Mouse (Mus musculus) retina, adult 2 months (tissue): ENCODE results near the gene Pa2g4.
"Not testable (repeated sequence)": the region's sequence is repeated elsewhere in the genome, so short reads cannot be mapped to it uniquely, and the experiment has no call there.

ENCODE experiments used
- DNase-seq: peaks from one replicate; pipeline ENCODE4 v3.0.0-alpha.2; 2012; ENCODE audit warnings: low read depth, low spot score

Gene Pa2g4

GRCm38 (mm10) chr10:128578330-128578729, 12.5 kb upstream of the Pa2g4 start:
- no peak for DNase-seq

DNA sequence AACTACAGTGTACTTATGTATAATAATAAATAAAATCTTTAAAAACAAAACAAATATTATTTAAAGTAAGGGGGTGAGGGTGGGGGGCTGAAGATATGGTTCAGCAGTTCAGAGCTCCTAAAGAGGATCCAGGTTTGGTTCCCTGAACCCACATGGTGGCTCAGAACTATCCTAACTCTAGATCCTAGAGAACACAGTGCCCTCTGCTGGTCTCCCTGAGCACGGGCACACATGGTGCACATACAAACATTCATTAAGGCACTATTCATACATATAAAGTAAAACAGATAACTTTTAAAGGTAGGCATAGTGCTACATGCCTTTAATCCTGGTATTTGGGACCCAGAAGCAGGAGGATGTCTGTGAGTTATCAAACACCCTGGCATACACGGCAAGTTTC, 9.3 kb upstream of the Pa2g4 start:
- DNase-seq: no peak

DNA sequence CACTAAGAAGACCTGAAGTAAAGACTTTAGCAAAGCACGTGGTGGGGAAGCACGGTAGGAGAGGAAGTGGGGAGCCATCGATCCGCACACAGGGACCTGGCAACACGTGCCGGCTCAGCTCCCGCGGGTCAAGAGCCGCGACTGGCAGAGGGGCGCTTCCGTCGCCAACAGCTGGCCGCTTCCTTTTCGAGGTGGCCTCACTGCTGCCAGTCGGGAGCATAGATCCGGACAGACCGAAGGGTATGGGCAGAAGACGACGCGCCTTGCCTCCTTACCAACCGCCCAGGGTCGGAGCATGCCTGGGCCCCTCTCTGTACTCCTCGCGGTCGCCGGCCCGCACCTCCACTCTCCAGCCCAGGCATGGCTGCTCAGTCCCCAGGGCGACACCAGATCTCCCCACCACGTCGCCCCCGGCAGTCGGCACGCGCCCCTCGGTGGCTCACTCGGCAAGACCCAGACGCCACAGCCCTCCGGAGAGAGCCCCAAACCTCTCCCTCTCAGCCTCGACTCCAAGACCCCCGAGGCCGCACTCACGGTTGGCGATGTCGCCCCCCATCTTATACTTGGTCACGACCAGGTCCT, 490 bp downstream of the Pa2g4 start:
- DNase-seq: no peak

DNA sequence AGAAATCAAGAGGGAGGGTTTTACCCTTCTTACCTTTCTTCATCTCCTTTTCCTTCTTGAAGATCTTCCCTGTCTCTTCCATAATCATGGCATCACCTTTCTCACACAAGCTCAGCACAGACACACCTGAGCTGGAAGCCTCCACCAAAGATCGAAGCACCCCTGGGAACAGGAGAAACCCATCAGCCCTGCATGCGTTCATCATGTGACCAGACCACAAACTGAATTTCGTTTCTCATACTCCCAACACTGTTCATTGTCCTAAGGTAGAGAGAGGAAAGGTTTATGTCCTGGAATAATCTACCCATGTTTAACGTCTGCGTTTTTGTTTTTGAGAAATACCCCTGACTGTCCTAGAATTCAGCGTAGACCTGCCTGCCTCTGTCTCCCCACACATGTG, 2.2 kb downstream of the Pa2g4 start:
- no peak for DNase-seq

DNA sequence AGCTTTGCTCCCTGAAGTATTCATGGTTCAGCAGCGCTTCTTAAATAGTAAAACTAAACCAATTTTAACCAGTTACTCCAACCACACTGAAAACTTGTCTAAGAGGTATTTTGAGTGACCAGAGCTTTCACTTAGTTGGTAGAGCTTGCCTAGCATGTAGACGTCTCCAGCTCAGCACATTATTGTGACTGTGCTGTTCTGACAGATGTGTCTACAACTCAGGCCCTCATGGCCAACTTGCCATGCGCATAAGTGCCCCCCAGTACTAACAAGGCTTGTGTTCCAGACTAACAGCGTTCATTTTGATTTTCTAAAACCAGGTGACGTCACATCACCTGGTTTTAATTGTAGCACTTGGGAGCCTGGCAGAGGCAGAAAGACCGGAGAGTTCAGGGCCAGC, 8.8 kb downstream of the Pa2g4 start:
- DNase-seq: no peak

GRCm38 (mm10) chr10:128556286-128556685, 9.5 kb downstream of the Pa2g4 start:
- no peak for DNase-seq

GRCm38 (mm10) chr10:128555567-128555966, 10.2 kb downstream of the Pa2g4 start:
- not testable (repeated sequence) for DNase-seq

GRCm38 (mm10) chr10:128550144-128550823, 15.5 kb downstream of the Pa2g4 start:
- DNase-seq: not testable (repeated sequence)

DNA sequence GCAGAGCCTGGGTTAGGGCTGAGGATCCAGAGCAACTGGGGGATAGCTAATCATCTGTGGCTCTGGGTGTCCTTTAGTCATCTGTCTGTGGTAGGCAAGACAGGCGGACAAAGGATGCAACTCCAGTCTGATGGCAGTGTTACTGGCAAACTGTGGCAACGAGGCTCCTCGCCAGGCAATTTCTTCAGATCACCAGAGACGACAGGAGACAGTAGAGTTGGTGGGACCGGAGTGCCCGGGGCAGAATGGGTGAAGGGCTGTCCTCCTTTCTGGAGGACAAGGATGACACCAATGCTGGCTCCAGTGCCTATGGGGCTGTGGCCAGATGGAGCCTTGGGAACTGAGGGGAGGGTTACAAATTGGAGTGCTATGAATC, 16.1 kb downstream of the Pa2g4 start:
- not testable (repeated sequence) for DNase-seq

DNA sequence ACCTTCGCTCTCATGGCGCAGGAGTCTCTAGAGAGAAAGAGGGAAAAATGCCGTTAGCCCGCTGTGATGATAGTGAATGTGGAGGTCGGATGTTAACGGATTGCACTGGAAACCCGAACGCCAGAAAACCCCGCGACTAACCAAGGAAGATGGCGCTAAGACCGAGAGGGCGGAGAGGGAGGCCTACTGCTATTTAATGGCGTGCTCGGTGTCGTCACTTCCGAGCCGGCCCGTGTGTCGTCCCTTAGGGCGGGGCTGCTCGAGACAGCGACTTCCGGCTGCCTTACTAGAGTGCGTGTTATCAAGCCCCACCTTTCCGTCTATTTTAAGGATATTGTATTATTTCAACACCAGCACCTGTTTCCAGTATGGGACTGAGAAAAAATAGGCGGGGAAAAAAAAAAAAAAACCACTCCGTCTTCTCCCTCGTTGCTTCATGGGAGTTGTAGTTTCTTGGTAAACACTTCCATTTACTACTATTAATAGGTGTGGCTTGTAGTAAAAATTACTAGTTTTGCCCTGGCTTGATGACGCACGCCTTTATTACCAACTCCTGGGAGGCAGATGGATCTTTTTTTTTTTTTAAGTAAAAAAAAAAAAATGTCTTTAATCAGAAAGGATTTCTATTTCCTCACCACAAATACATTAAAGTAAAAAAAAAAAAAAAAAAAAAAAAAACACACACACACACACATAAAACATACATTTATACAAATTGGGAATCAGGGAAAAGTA, 16.7 kb downstream of the Pa2g4 start, which contains the start of gene Rpl41:
TSS of gene Rpl41 (minus strand) at position 359 of the 735 bp plus-strand sequence.
- DNase-seq: peak; percentile 93

- not testable (repeated sequence) for DNase-seq
Observed at GRCm38 (mm10) chr10:128548051-128548791, 17.6 kb downstream of the Pa2g4 start.

GRCm38 (mm10) chr10:128547361-128548032, 18.3 kb downstream of the Pa2g4 start, which contains the start of gene Zc3h10:
Gene Zc3h10, minus strand, starts transcription at chr10:128547774.
- DNase-seq: peak; percentile 94

DNA sequence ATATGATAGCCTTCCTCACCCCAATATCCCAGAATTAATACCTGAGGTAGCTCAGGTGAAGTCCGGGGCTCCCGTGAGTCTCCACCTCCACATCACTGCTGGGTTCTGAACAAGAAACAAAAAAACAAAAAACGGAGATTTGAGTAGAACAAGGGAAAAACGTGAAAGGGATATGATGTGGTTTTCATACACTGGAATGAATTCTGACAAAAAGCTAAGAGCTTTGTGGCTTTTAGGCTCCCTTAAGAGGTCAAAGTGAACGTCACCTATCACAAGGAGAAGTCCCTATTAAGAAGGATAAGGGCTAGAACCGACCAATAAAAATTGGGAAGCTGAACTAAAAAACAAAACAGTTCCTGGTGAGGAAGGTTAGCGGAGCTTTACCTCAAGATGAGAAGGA, 19.0 kb downstream of the Pa2g4 start:
- DNase-seq: no peak

- peak; percentile 60 for DNase-seq
Observed at GRCm38 (mm10) chr10:128546361-128546760, 19.4 kb downstream of the Pa2g4 start.

GRCm38 (mm10) chr10:128545570-128545898, 20.3 kb downstream of the Pa2g4 start:
- DNase-seq: no peak

- no peak for DNase-seq
Observed at GRCm38 (mm10) chr10:128544674-128545569, 20.9 kb downstream of the Pa2g4 start.

- no peak for DNase-seq
Observed at GRCm38 (mm10) chr10:128544151-128544657, 21.6 kb downstream of the Pa2g4 start.

DNA sequence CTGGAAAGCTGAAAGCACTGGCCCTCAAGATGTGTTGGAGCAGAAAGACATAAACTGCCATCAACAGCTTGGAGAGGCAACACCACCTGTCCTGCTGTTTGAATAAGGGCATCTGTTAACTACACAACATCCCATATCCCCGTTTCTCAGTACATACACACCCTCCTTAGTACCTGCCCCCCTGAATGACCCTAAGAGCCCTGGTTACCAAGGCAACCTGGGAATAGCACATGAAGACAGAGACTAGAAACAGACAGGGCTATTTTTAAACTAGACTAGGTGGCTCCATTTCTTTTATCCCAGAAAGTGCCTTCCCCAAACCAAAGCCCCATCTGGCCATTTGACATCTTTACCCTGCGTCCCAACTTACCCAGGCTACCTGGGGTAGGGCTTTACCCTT, 22.7 kb downstream of the Pa2g4 start:
- DNase-seq: no peak

- no peak for DNase-seq
Observed at GRCm38 (mm10) chr10:128538340-128538870, 27.4 kb downstream of the Pa2g4 start.
